Mouse (Mus musculus) midbrain, embryonic 16.5 days (tissue): Measurements from ENCODE around the gene Stxbp4. TPM values are rescaled to one million over a fixed set of nuclear protein-coding genes. Genes with fewer than 3 reads are reported as not detected.

Experiments used
- ATAC-seq: fragments of 200-750 bp; cut with Nextera tagmentation; 2 replicates; pipeline ENCODE4 v1.8.0; 2017; ENCODE audit warnings: moderate TSS enrichment
- H3K27ac ChIP-seq: fragments of 300-500 bp; sonication (generic); 2 replicates; pipeline ENCODE4 v1.5.1; 2014; ENCODE audit warnings: mild to moderate bottlenecking, low read length, mixed read lengths
- H3K27me3 ChIP-seq: fragments of 300-500 bp; sonication (generic); 2 replicates; pipeline ENCODE4 v1.6.1; 2014; ENCODE audit warnings: low read depth, low read length, mixed read lengths; ENCODE audit not compliant: control insufficient read depth, insufficient read depth
- H3K36me3 ChIP-seq: fragments of 300-500 bp; sonication (generic); 2 replicates; pipeline ENCODE4 v1.6.1; 2014; ENCODE audit warnings: mild to moderate bottlenecking, low read length, moderate library complexity, mixed read lengths; ENCODE audit not compliant: control insufficient read depth, insufficient read depth
- H3K4me1 ChIP-seq: fragments of 300-500 bp; sonication (generic); 2 replicates; pipeline ENCODE4 v1.6.1; 2014; ENCODE audit warnings: mild to moderate bottlenecking, low read length, mixed read lengths; ENCODE audit not compliant: control insufficient read depth, insufficient read depth
- H3K4me2 ChIP-seq: fragments of 300-500 bp; sonication (generic); 2 replicates; pipeline ENCODE4 v1.6.1; 2014; ENCODE audit warnings: mild to moderate bottlenecking, low read length, mixed read lengths
- H3K4me3 ChIP-seq: fragments of 300-500 bp; sonication (generic); 2 replicates; pipeline ENCODE4 v1.5.1; 2014; ENCODE audit warnings: low read depth, mild to moderate bottlenecking, low read length, moderate library complexity, mixed read lengths
- H3K9ac ChIP-seq: fragments of 300-500 bp; sonication (generic); 2 replicates; pipeline ENCODE4 v1.6.1; 2014; ENCODE audit warnings: low read depth, low read length, mixed read lengths
- H3K9me3 ChIP-seq: fragments of 300-500 bp; sonication (generic); replicated peaks from 2 replicates; pipeline ENCODE4 v1.6.1; 2014; ENCODE audit warnings: mild to moderate bottlenecking, low read length, mixed read lengths; ENCODE audit not compliant: control insufficient read depth, poor library complexity, severe bottlenecking
- WGBS: fragments of 180-500 bp; shearing (Covaris S2); extraction: QIAGEN DNeasy Blood & Tissue Kit; methylation state at CpG from one replicate; pipeline ENCODE4 v1.1.7; 2014; 5-methylcytosine and 5-hydroxymethylcytosine counted together
- polyA plus RNA-seq: library from polyadenylated mRNA; unstranded; fragments of >200 nt; fragmentation: Nextera tagmentation; extraction: Ambion mirVana; gene quantifications from 2 replicates; pipeline ENCODE4 v1.2.1, GENCODE M21; 2015

The Stxbp4 gene
- polyA plus RNA-seq, 1 experiment from 2014 or later = 17.4 TPM

- H3K27ac ChIP-seq = no peak overlapping the region
- H3K27me3 ChIP-seq = no peaks in the 10 kb centered on the region
- WGBS = 56% methylated on average over 5 of the region's 5 CpGs
- H3K9me3 ChIP-seq = no peaks in the 10 kb centered on the region
- H3K4me3 ChIP-seq = no peak overlapping the region
- H3K36me3 ChIP-seq = no peaks in the 10 kb centered on the region
- ATAC-seq = no peak
- no peak overlapping the region for H3K9ac ChIP-seq
- no peaks in the 10 kb centered on the region for H3K4me1 ChIP-seq
- no peak overlapping the region for H3K4me2 ChIP-seq
Observed at GRCm38 (mm10) chr11:90438768-90439167, 199.1 kb downstream of the Stxbp4 start.

Other genes starting within 250 kb of the Stxbp4 start
- gene Hlf, start 247.2 kb downstream of the Stxbp4 start, polyA plus RNA-seq = 6.6 and 6.9 TPM in 2 replicates
- gene Cox11, start 89 bp upstream of the Stxbp4 start, polyA plus RNA-seq = 38.5 and 39.7 TPM in 2 replicates
- 18.6 and 19.8 TPM in 2 replicates for gene Tom1l1, start 50.3 kb upstream of the Stxbp4 start, polyA plus RNA-seq